Mouse (Mus musculus) kidney, postnatal 36 days (tissue): ENCODE data around the gene Sugp1.
"Not testable (repeated sequence)": the region's sequence is repeated elsewhere in the genome, so short reads cannot be mapped to it uniquely, and the experiment has no call there.

ENCODE experiments used
- DNase-seq, 2 experiments: peaks; one replicate each; pipeline ENCODE4 v3.0.0; 2021 to 2022; ENCODE audit warnings: mixed read lengths in 2 of 2

Sugp1 gene

DNA sequence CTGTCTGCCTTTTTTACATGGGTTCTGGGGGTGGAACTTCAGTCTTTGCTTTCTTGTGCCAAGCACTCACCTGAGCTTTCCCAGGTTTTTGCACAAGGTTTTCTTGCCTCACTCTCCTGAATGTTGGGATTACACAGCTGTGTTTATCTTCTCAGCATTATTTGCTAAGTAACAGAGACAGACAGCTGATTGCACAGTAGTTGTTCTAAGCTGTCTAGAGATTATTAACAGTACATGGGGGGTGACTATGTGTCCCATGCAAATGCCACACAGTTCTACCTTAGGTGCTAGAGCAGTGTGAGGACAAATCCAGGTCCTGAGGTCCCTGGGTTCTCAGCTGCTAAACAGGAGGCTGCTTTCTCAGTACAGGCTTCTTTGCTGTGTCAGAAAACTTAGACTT lies 7.0 kb downstream of the Sugp1 start:
- DNase-seq, result no peak

DNA sequence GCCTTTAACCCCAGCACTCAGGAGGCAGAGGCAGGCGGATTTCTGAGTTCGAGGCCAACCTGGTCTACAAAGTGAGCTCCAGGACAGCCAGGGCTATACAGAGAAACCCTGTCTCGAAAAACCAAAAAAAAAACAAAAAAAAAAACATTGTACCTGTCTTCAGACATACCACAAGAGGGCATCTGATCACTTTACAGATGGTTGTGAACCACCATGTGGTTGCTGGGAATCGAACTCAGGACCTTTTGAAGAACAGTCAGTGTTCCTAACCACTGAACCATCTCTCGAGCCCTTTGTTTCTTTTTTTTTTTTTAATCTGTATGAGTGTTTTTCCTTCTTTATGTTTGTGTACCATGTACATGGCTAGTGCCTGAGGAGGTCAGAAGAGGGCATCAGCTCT lies 7.8 kb downstream of the Sugp1 start:
- not testable (repeated sequence) for DNase-seq

DNA sequence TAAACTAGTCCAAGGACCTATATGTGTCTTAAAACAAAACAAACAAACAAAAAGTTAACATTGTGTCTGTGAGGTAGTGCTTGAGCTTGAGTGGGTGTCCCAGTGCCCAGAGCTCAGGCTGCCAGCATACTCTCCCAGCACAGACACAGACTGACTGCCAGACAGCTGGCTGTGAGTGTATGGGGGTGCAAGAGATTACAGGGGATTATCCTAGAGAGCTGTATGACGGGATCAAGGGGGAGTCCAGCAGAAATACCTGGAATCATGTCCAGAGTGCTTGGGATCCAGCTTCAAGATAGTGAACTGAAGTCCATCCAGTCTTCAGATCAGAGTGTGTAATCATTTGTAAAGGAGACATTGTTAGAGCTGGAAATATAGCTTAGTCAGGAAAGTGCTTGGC lies 15.1 kb downstream of the Sugp1 start:
- DNase-seq, result no peak

DNA sequence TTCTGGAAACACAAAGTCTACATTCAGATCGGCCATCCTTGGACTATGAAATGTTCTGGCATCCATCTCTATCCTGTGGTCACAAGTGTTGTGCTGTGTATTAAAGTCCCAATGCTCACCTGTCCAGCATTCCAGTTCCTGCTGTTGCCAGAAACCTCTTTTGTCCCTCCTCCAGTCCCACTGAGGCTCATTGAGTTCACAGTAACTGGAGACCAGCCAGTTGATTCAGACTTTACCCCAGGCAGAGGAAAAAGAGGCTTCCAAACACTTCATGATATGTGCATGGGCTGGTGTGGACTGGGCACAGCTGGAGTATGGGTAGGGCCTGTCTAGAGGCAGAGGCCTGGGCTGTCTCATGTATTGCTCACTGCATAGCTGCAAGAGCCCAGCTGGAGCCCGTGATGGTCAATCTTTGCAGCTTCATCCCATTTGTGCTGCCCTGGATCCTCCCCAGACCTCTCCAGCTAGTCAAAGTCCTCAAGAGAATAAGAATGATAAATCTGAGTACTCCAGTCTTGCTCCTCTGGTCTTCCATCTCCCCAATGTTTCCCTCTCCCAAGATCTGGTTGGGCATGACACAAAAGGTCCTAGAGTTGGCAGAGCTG lies 29.3 kb downstream of the Sugp1 start:
- peak; percentile 39 to 40 for DNase-seq

DNA sequence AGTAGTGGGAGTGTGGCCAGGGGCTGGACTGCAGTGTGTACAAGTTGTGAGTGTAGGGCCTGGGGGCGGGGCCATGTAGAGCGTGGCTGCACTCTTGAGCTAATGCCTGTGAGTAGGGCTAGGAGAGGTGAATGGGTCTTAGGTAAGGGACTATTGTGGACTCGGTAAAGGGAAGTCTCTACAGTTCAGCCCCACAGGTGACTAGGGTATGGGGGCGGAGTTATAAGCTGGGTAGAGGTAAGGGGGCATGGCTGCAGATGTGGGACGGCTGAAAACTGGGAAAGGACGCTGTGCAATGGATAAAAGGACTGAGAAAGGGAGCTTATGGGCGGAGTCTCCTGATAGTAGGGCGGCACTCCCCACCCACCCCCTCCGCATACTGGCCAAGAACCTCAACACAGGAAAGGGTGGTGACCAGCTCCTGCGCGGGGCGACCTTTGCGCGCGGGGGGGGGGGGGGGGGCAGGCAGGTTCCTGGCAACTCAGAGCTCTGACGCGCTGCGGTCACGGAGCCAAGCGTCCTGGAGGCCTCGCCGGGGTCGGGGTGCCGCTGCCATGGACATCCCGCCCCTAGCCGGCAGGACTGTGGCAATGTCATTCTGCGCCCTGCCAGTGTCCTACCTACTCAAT lies 29.9 kb downstream of the Sugp1 start, which contains the start of gene Tm6sf2:
TSS of gene Tm6sf2 (plus strand) at position 484 of the 629 bp plus-strand sequence.
- DNase-seq, result peak; percentile 80 to 90

DNA sequence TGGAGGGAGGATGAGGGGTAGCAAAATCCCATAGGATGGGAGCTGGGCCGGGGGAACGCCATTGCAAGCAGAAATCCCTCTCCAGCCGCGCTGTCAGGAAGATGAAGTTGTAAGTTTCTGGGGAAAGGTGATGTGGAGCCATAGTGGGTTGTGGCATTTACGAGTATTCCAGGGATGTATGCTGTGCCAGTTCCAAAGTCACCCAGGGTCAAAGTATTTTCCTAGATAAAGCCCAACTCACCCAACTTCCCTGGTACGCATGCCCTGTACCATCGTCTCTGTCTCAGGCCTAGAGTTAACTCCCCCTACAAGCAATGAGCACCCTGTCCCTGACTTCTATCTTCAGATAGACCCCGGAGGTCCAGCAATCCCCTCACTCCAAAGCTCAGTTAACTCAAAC lies 30.5 kb downstream of the Sugp1 start:
- DNase-seq, result no peak

DNA sequence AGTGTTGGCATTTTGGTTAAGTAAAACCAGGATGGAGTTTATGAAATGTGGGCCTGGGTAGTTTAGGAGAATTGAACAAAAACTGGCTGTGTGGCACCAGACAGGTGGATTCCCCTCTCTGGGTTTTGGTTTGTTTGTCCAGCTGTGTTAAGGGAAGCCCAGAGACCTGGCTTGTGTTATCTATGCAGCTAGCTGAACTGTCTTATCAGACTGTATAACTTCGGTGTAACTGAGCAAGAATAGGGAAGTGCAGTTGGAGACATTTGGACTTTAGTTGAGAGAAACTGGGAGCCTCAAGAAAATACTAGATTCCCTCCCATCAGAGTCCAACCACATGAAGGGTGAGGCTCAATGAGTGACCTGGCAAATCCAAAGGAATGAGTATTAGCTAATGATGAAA lies 31.1 kb downstream of the Sugp1 start:
- DNase-seq, result no peak

DNA sequence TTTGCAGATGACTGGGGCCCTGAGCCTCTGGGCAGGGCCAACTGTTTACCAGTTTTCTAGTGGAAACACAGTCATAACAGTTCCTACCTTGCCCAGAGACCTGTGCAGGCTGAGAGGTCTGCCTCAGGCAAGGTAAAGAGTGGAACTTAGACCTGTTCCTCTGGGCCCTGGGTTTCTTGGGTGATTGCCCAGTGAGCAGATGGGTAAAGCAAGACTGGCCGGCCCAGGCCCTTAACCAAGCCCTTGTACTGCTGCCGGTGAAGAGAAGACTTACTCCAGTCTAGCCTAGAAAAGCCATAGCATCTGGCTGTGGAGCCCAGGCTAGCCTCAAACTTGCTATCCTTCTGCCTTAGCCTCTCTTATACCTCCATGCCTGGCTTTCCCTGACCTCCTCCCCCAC lies 39.4 kb downstream of the Sugp1 start:
- no peak for DNase-seq

DNA sequence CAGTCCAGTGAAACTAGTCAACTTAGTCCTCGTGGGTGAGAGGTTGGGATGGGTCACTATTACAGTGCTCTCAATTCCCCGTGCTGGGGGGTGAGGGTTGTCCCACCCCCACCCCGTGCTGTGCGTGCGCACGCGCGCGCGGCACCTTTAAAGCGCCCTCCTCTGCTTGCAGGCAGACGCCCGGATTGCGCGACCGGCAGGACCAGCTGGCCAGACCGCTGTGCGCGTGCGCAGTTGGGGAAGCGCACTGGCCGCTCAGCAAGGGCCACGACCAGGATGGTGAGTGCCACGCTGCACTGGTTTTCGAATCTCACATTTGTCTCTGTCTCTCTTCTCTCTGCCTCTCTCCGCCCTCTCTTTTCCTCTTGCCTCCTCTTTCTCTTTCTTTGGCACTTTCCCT lies 40.7 kb downstream of the Sugp1 start, which contains the start of gene Hapln4:
TSS of gene Hapln4 (plus strand) at position 173 of the 400 bp plus-strand sequence.
- DNase-seq, result peak; percentile 59 to 80

DNA sequence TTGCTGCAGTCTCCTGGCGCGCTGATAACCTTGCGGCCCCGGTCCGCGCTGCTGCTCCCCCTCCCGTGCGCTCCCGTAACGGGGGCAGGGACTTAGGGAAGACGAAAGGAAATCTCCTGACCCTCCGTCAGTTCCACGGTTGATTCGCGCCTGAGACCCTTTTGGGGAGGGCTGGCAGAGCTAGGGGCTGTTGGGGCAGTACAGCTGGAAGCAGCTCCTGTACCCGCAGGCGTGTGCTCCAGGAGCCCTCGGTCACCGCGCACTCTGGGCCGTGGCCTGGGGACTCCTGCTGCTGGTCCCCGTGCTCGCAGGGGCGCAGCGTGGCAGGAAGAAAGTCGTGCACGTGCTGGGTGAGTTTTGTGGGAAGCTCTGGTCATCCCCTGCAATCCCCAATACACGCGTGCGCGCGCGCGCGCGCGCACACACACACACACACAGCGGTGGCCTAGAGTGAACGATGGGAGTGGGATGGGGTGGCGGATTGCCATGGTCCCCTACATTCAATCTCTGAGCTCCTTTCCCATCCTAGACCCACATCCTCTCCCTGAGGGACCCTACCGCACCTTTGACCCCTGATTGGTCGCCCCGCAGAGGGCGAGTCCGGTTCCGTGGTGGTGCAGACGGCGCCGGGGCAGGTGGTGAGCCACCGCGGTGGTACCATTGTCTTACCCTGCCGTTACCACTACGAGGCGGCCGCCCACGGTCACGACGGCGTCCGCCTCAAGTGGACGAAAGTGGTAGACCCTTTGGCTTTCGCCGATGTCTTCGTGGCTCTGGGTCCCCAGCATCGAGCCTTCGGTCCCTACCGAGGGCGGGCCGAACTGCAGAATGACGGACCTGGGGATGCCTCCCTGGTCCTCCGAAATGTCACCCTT lies 41.8 kb downstream of the Sugp1 start:
- DNase-seq, result peak in 1 of 2 experiments; percentile 15

DNA sequence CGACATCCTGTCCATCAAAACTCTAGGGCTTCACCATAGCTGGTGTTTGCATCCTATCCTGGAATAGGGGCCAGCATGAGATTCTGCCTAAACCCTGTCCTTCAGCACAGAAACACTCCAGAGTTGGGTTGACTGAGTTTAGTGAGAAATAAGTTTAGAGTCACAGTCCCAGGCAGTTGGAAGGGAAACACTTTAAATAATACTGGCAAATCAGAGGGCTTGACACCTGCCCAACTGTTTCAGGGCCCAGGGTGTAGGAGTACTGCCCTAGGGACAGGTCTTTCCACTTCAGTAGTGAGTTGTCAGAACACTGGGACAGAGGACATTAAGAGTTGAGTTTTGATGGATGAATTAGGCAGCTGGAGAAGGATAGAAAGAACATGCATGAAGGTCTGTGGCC lies 43.5 kb downstream of the Sugp1 start:
- DNase-seq, result no peak

DNA sequence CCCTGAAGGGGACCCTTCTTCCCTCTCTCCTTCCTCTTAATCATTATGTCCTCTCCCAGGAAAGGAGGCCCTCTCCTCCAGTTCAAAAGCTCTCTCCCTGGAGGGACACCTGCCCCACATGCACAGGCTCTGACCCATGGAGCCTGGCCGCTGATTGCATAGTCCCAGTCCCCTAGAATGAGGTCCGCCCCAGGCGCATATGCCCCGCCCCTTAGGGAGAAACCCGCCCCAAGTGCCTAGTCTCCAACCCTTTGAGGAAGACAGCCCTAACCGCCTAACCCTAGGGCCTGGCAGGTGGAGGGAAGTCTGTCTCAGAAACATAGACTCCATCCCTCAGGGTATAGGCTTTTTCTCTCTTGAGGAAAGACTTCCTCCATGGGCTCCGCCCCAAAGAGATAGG lies 44.6 kb downstream of the Sugp1 start:
- peak in 1 of 2 experiments; percentile 31 for DNase-seq

DNA sequence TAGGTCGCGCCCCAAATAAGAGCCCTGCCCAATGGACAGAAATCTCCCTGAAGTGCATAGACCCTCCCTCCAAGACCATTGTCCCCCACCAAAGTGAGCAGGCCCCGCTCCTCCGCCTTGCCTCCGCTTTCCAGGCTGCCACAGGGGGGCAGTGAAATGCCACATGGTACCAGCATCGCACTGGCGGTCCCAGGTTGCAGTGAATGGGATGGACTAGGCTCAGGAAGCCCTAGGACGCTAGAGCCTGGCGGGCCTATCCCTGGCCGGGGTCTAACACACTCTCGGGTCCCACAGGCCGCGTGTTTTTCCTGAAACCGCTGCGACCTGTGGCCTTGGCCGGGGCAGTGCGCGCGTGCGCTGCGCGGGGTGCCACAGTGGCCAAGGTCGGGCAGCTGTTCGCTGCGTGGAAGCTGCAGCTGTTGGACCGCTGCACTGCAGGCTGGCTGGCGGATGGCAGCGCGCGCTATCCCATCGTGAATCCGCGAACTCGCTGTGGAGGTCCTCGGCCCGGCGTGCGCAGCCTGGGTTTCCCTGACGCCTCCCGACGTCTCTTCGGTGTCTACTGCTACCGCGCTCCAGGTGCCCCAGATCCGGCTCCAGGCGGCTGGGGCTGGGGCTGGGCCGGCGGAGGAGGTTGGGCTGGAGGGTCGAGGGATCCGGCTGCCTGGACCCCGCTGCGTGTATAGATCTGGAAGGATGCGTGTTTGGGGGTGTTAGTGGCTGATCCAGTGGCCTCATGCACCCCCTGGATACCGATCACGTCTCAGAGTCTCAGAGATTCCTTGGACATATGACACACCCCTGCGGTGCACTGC lies 45.4 kb downstream of the Sugp1 start:
- peak; percentile 39 to 71 for DNase-seq

DNA sequence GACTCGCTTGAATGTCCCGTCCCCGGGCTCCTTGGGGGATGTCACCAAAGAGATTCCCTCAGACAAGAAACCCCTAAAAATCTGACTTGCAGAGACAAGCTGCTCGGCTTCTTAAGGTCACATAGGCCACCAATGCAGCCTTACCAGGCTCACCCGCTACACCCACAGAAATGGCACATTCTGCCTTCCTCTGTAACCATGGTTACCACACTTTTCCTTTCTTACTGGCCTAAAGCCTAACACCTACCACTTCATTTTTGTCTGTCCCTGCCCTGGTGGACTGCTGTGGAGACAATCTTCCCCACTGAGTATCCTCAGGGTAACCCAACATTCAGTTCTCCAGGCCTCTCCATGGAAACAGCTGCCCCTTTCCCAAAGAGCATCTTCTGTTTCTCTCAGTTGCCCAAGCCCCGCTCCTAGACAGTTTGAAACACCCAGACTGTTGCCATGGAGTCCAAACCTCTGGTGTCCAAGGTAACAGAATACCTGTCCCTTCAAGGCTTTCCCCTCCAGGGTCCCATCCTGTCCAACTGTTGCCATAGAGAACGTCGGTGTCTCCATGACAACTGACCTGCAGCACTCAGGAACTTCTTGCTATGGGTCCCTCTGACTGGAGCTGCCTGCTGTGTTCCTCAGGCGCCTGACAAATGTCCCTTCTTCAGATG lies 46.8 kb downstream of the Sugp1 start:
- DNase-seq, result no peak

DNA sequence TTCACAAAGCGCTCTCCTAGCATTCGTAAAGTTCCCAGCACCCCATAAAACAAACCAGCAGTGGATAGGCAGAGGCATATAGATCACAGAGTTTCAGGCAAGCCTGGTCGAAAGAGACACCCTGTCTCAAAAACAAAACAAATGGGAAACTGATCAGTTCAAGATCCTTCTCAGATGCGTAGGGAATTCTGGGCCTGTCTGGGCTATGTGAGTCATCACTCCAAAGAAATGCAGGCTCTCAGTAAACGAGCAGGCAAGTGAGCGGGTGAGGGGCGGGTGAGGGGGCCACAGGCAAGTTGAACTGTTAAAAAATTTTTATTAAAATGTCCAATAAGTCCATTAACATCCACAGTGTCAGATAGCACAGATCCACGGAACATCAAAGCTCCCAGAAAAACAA lies 50.2 kb downstream of the Sugp1 start:
- DNase-seq, result no peak

DNA sequence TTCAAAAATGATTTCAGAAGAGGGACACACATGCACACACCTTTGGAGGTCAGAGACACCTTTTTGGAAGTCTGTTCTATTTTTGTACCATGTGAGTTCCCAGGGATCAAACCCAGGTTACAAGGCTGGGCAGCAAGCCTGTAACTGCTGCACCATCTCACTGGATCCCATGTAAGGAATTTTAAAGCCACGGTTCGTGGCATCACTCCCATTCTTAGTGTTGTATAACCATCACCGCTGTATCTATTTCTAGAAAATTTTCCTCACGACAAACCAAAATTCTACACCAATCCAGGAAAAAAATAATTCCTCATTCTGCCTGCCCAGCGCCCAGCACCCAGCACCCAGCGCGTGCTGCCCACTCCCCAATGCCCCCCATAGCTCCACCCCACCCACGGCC lies 56.7 kb downstream of the Sugp1 start:
- DNase-seq, result no peak

DNA sequence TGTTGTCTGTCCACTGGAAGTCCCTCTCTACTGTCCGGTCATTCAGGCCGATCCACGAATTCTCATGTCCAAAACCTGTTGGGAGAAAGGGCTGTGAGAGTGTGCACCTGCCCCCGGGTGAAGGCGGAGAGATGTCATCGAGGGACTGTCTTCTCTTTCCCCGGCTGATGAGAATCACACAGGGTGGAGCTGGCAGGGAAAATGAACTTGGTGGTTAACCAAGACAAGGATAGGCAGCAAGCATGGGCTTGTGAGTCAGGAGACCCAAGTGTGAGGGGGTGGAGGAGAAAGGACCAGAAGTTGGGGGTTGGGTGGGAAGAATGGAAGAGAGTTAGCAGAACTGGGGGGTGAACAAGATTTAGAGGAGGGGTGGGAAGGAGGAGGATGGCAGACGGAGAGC lies 57.6 kb downstream of the Sugp1 start:
- DNase-seq, result no peak

DNA sequence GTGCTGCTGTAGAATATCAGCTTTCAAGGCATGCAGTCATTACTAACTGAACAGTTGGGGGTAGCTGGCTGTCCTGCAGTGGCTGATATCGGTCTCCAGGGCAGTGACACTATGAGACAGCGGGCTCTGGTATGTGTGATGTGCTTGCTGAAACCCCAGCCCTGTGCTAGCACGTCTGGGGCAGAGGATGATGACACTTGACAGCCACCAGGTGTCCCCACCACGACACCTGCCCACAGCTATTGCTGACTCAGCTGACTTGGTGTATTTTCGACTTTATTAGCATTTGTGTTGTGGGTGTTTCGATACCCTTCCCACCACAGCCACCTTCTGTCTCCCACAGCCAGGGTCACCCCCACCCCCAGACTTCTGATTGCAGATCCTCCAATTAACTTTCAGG lies 61.9 kb downstream of the Sugp1 start:
- DNase-seq, result peak; percentile 31 to 74

DNA sequence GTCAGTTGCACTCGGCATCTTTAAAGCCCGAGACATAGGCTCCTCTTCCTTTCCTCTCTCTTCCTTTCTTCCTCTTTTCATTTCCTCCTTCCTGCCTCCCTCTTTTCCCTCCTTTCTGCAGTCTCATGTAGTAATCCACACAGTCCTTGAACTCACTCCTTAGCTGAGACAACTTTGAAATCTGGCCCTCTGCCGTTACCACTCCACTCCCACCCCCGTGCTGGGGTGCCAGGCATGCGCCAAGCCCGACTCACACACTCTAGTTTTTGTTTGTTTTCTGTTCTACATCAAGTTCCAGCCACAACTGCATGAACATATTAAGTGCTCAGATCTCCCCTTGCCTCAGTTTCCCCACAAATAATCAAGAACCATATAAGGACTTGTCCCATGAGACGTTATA lies 62.3 kb downstream of the Sugp1 start:
- no peak for DNase-seq

DNA sequence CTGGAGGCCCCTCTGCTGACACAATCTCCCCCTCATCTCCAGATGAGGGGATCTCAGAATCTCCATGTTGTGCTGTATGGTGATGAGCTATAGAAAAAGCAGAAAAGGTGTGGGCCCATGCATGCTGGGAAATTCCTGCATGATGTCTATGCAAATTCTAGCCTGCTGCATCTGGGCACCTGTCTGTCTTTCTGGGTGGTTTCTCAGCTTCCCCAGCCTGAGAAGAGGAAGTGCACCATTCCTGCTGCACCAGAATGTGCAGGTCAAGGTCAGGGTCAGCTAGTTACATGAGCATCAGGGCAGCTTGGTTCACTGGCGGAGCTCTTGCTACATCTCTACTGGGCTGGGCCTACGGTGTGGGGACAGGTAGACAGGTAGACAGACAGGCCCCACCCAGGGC lies 67.8 kb downstream of the Sugp1 start:
- DNase-seq, result no peak

DNA sequence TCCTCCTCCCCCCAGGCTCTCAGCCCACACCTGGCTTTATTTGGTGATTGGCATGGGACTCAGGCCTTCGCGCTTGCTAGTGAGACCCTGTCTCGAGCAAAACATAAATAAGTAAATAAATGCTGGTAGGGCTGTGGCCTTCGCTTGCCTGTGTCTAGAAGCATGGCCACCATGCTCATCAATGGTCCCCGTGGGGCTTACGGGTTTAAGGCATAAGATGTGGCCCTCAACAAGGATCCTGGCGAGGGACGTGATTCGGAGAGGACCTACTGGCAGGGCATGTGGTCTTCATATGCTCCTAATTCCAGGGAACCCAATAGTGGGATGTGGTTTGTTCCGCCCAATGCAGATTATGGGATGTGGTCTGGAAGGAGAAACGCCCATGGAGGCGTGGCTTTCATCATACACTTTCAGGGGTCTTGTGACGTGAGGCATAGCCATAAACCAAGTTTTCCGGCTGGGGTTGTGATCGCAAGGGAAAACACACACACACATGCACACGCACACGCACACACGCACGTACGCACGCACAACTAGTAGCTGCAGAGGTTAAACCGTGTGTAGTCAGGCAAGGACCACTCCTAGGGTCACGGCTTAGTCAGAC lies 68.7 kb downstream of the Sugp1 start:
- no peak for DNase-seq
